Mouse (Mus musculus): ENCODE results near the gene Ralgapb.

- no peak for TF ChIP-seq E2F4 (IDR thresholded peaks at IDR 0.05; ENCODE audit: insufficient read depth)
- no peak for TF ChIP-seq CEBPB (IDR thresholded peaks at IDR 0.05; ENCODE audit: insufficient read depth, poor library complexity, severe bottlenecking)
- no peak for TF ChIP-seq MYOG (IDR thresholded peaks at IDR 0.05; ENCODE audit: control insufficient read depth in 1 of 3, insufficient read depth in 1 of 3, insufficient read length in 2 of 3, low read depth in 2 of 3)
- no peak for TF ChIP-seq POLR2AphosphoS2 (IDR thresholded peaks at IDR 0.05; ENCODE audit: insufficient read length, low read depth)
- no peak for TF ChIP-seq MAX (IDR thresholded peaks at IDR 0.05; ENCODE audit: low read depth)
- TF ChIP-seq POLR2A (IDR thresholded peaks at IDR 0.05; ENCODE audit: insufficient read length, low read depth): no peak
- TF ChIP-seq TCF12 (IDR thresholded peaks at IDR 0.05; ENCODE audit: insufficient read depth, poor library complexity, severe bottlenecking): no peak
- no peak for TF ChIP-seq REST (IDR thresholded peaks at IDR 0.05; ENCODE audit: insufficient read depth, insufficient read length)
- TF ChIP-seq MYOD1 (IDR thresholded peaks at IDR 0.05; ENCODE audit: control insufficient read depth in 1 of 3, insufficient read length in 2 of 3, low read depth in 2 of 3): no peak
- TF ChIP-seq USF1 (IDR thresholded peaks at IDR 0.05; ENCODE audit: low read depth): no peak
- TF ChIP-seq TCF3 (IDR thresholded peaks at IDR 0.05; ENCODE audit: insufficient read length, low read depth): no peak
These were observed 92.5 kb downstream of the Ralgapb start, which contains the start of gene Adig for GRCm38 (mm10) chr2:158501836-158502812.

All from myocyte (in vitro differentiated cells).